Mouse (Mus musculus) bone marrow macrophage, adult 2 months (primary cell): ENCODE data around the gene Pdgfa.

ENCODE experiments used
- CTCF ChIP-seq: IDR thresholded peaks from 2 replicates; pipeline ENCODE4 v1.5.1; 2012; ENCODE audit warnings: low read depth, mild to moderate bottlenecking, low read length, moderate library complexity
- POLR2A ChIP-seq: IDR thresholded peaks from 2 replicates; pipeline ENCODE4 v1.6.1; 2012; ENCODE audit warnings: mild to moderate bottlenecking, low read depth, low read length, borderline replicate concordance

DNA sequence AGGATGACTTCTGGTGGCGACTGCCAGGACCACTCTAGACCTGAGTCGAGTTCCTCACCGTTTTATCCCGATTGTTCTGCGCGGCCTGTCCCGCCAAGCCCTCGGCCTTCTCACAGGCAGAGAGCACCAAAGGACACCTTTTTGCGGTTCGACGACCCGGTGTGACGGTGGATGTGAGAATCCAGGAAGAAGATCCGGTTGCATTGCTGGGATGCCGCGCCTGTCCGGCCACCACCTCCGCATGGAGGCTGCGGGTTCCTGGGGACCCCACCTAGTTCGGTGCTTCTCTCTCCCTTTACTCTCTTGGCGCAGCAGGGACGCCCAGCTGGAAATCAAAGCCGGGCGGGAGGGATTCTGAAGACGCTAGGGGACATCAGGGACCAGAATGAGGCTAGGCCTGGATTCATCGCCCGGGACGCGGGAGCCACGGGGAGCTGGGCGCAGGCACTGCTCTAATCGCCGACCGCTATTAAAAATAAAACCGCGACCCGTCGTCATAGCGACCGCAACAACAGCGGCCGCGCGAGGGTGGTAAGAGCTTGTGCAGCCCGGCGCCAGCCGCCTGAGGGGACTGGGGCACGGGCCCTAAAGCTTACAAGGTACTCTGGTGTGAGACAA is at the start of gene Pdgfa:
- TF ChIP-seq POLR2A: no peak
- no peak for TF ChIP-seq CTCF
